Mouse (Mus musculus): ENCODE measurements around the gene Nup107. TPM values are rescaled to one million over a fixed set of nuclear protein-coding genes. Genes with fewer than 3 reads are reported as not detected.

Nup107 gene
- polyA plus RNA-seq, 1 experiment from 2014 or later = 69.7 TPM

GRCm38 (mm10) chr10:117782056-117782455 is 10.4 kb downstream of the Nup107 start:
- Histone ChIP-seq H3K27me3 (no peaks in the 10 kb centered on the region), H3K9me3 (replicated peaks) (no peaks in the 10 kb centered on the region), H3K4me2 (replicated peaks) (no peak overlapping the region), H3K36me3 (peaks cover 71% of the 10 kb centered on the region), H3K27ac (no peak overlapping the region), H3K9ac (no peak overlapping the region), H3K4me1 (no peaks in the 10 kb centered on the region), H3K4me3 (no peak overlapping the region)
- 89% methylated on average over 2 of the region's 2 CpGs for WGBS
- no peak for ATAC-seq (ENCODE audit: low FRiP score)

- no peak overlapping the region for H3K4me3 ChIP-seq
- no peak overlapping the region for H3K9ac ChIP-seq
- H3K27me3 ChIP-seq = no peaks in the 10 kb centered on the region
- no peak overlapping the region for H3K27ac ChIP-seq
- H3K4me2 ChIP-seq (replicated peaks) = no peak overlapping the region
- no peaks in the 10 kb centered on the region for H3K4me1 ChIP-seq
- no peaks in the 10 kb centered on the region for H3K9me3 ChIP-seq (replicated peaks)
- WGBS = 92% methylated on average over 17 of the region's 17 CpGs
- peaks cover 71% of the 10 kb centered on the region for H3K36me3 ChIP-seq
- ATAC-seq (ENCODE audit: low FRiP score) = no peak
Measured at GRCm38 (mm10) chr10:117781021-117781725, 11.3 kb downstream of the Nup107 start.

- Histone ChIP-seq H3K36me3 (peaks cover 73% of the 10 kb centered on the region), H3K4me2 (replicated peaks) (no peak overlapping the region), H3K27ac (no peak overlapping the region), H3K9ac (no peak overlapping the region), H3K9me3 (replicated peaks) (no peaks in the 10 kb centered on the region), H3K4me3 (no peak overlapping the region), H3K27me3 (no peaks in the 10 kb centered on the region), H3K4me1 (no peaks in the 10 kb centered on the region)
- ATAC-seq (ENCODE audit: low FRiP score) = no peak
- WGBS = 94% methylated on average over 6 of the region's 6 CpGs
Measured at GRCm38 (mm10) chr10:117780306-117780911, 12.1 kb downstream of the Nup107 start.

GRCm38 (mm10) chr10:117779581-117780305 is 12.8 kb downstream of the Nup107 start:
- Histone ChIP-seq H3K36me3 (peaks cover 74% of the 10 kb centered on the region), H3K27ac (no peak overlapping the region), H3K9me3 (replicated peaks) (no peaks in the 10 kb centered on the region), H3K4me3 (no peak overlapping the region), H3K9ac (no peak overlapping the region), H3K27me3 (no peaks in the 10 kb centered on the region), H3K4me2 (replicated peaks) (no peak overlapping the region), H3K4me1 (no peaks in the 10 kb centered on the region)
- ATAC-seq (ENCODE audit: low FRiP score) = no peak
- WGBS = 92% methylated on average over 8 of the region's 8 CpGs

- no peak for ATAC-seq (ENCODE audit: low FRiP score)
- 83% methylated on average over 4 of the region's 4 CpGs for WGBS
- peaks cover 74% of the 10 kb centered on the region for H3K36me3 ChIP-seq
- no peaks in the 10 kb centered on the region for H3K27me3 ChIP-seq
- no peaks in the 10 kb centered on the region for H3K9me3 ChIP-seq (replicated peaks)
- no peak overlapping the region for H3K9ac ChIP-seq
- no peaks in the 10 kb centered on the region for H3K4me1 ChIP-seq
- H3K27ac ChIP-seq = no peak overlapping the region
- no peak overlapping the region for H3K4me3 ChIP-seq
- H3K4me2 ChIP-seq (replicated peaks) = no peak overlapping the region
Measured at GRCm38 (mm10) chr10:117778951-117779350, 13.6 kb downstream of the Nup107 start.

- no peaks in the 10 kb centered on the region for H3K9me3 ChIP-seq (replicated peaks)
- H3K27me3 ChIP-seq = no peaks in the 10 kb centered on the region
- no peak for ATAC-seq (ENCODE audit: low FRiP score)
- H3K36me3 ChIP-seq = peaks cover 74% of the 10 kb centered on the region
- H3K4me3 ChIP-seq = no peak overlapping the region
- 91% methylated on average over 12 of the region's 12 CpGs for WGBS
- H3K9ac ChIP-seq = no peak overlapping the region
- H3K27ac ChIP-seq = no peak overlapping the region
- no peaks in the 10 kb centered on the region for H3K4me1 ChIP-seq
- no peak overlapping the region for H3K4me2 ChIP-seq (replicated peaks)
Measured at GRCm38 (mm10) chr10:117778328-117778910, 14.1 kb downstream of the Nup107 start.

GRCm38 (mm10) chr10:117777501-117778327 is 14.8 kb downstream of the Nup107 start:
- H3K36me3 ChIP-seq = peaks cover 78% of the 10 kb centered on the region

GRCm38 (mm10) chr10:117777103-117777470 is 15.4 kb downstream of the Nup107 start:
- Histone ChIP-seq H3K4me1 (no peaks in the 10 kb centered on the region), H3K4me2 (replicated peaks) (no peak overlapping the region), H3K36me3 (peaks cover 78% of the 10 kb centered on the region), H3K9me3 (replicated peaks) (no peaks in the 10 kb centered on the region), H3K9ac (no peak overlapping the region), H3K27me3 (no peaks in the 10 kb centered on the region), H3K27ac (no peak overlapping the region), H3K4me3 (no peak overlapping the region)
- ATAC-seq (ENCODE audit: low FRiP score) = no peak
- WGBS = 95% methylated on average over 3 of the region's 3 CpGs

More at GRCm38 (mm10) chr10:117777501-117778327, 14.8 kb downstream of the Nup107 start:
- Histone ChIP-seq H3K4me3 (no peak overlapping the region), H3K4me2 (replicated peaks) (no peak overlapping the region), H3K27me3 (no peaks in the 10 kb centered on the region), H3K27ac (no peak overlapping the region), H3K4me1 (no peaks in the 10 kb centered on the region), H3K9me3 (replicated peaks) (no peaks in the 10 kb centered on the region), H3K9ac (no peak overlapping the region)
- ATAC-seq (ENCODE audit: low FRiP score) = no peak
- 95% methylated on average over 17 of the region's 17 CpGs for WGBS

GRCm38 (mm10) chr10:117776281-117777102 is 16.0 kb downstream of the Nup107 start:
- H3K4me1 ChIP-seq = no peaks in the 10 kb centered on the region
- H3K36me3 ChIP-seq = peaks cover 75% of the 10 kb centered on the region
- 94% methylated on average over 12 of the region's 12 CpGs for WGBS
- no peak overlapping the region for H3K9ac ChIP-seq
- H3K27ac ChIP-seq = no peak overlapping the region
- no peak overlapping the region for H3K4me3 ChIP-seq
- no peaks in the 10 kb centered on the region for H3K27me3 ChIP-seq
- ATAC-seq (ENCODE audit: low FRiP score) = no peak
- H3K9me3 ChIP-seq (replicated peaks) = no peaks in the 10 kb centered on the region
- no peak overlapping the region for H3K4me2 ChIP-seq (replicated peaks)

- ATAC-seq (ENCODE audit: low FRiP score) = no peak
- H3K27me3 ChIP-seq = no peaks in the 10 kb centered on the region
- peaks cover 75% of the 10 kb centered on the region for H3K36me3 ChIP-seq
- H3K4me3 ChIP-seq = no peak overlapping the region
- H3K9ac ChIP-seq = no peak overlapping the region
- H3K4me2 ChIP-seq (replicated peaks) = no peak overlapping the region
- H3K9me3 ChIP-seq (replicated peaks) = no peaks in the 10 kb centered on the region
- no peaks in the 10 kb centered on the region for H3K4me1 ChIP-seq
- WGBS = 89% methylated on average over 6 of the region's 6 CpGs
- H3K27ac ChIP-seq = no peak overlapping the region
Measured at GRCm38 (mm10) chr10:117775401-117776144, 16.9 kb downstream of the Nup107 start.

- H3K4me1 ChIP-seq = no peaks in the 10 kb centered on the region
- H3K4me3 ChIP-seq = no peak overlapping the region
- H3K9ac ChIP-seq = no peak overlapping the region
- ATAC-seq (ENCODE audit: low FRiP score) = no peak
- no peak overlapping the region for H3K4me2 ChIP-seq (replicated peaks)
- 100% methylated on average over 1 of the region's 1 CpGs for WGBS
- no peak overlapping the region for H3K27ac ChIP-seq
- H3K36me3 ChIP-seq = peaks cover 82% of the 10 kb centered on the region
- no peaks in the 10 kb centered on the region for H3K27me3 ChIP-seq
- no peaks in the 10 kb centered on the region for H3K9me3 ChIP-seq (replicated peaks)
Measured at GRCm38 (mm10) chr10:117774817-117775120, 17.7 kb downstream of the Nup107 start.

Measured in hindbrain, embryonic 12.5 days (tissue).